Mouse (Mus musculus): ENCODE measurements around the gene Gsk3b. TPM values are rescaled to one million over a fixed set of nuclear protein-coding genes. Genes with fewer than 3 reads are reported as not detected.
A peak's percentile ranks its signal among the peaks of the same experiment; 100 is the strongest.

The Gsk3b gene
- total RNA-seq (2021): 10 to 100 TPM; 59.0 to 70.0 TPM
- long read RNA-seq, experiment 1, full-length matches to known transcripts: 19 of 26 reads
- long read RNA-seq, experiment 1, partial matches to known transcripts: 3 of 26 reads
- long read RNA-seq, experiment 1, other reads (novel, unspliced or antisense): 4 of 26 reads
- long read RNA-seq, experiment 2, full-length matches to known transcripts: 3 of 5 reads
- long read RNA-seq, experiment 2, partial matches to known transcripts: 0 of 5 reads
- long read RNA-seq, experiment 2, other reads (novel, unspliced or antisense): 2 of 5 reads

- peak; percentile 99 for DNase-seq
Observed at GRCm38 (mm10) chr16:38088629-38089446, at the start of gene Gsk3b. Gene Gsk3b, plus strand, starts transcription at chr16:38089001.

- no peak for DNase-seq
Observed at GRCm38 (mm10) chr16:38042160-38042559, 46.6 kb upstream of the Gsk3b start.

GRCm38 (mm10) chr16:38044551-38044950 is 44.2 kb upstream of the Gsk3b start:
- no peak for DNase-seq

- peak in 1 of 2 experiments; percentile 2 for DNase-seq
Observed at GRCm38 (mm10) chr16:38047781-38048558, 40.8 kb upstream of the Gsk3b start.

DNA sequence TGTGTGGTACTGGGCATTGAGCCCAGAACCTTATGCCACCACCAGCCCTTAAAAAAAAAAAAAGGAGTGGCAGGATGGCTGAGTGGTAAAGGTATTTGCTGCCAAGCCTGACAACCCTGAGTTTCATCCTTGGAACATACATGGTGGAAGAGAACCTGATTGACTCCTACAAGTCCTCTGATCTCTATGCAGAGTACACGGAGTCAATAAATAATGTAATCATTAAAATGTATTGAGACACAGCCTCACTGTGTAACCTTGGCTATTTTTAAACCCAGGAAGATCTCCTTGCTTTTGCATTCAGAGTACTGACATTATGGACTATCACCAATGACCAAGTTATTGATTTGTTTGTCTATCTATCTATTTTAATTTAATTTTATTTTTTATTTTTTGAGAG is 30.9 kb upstream of the Gsk3b start:
- no peak for DNase-seq

- DNase-seq: no peak
Observed at GRCm38 (mm10) chr16:38058836-38059235, 30.0 kb upstream of the Gsk3b start.

DNA sequence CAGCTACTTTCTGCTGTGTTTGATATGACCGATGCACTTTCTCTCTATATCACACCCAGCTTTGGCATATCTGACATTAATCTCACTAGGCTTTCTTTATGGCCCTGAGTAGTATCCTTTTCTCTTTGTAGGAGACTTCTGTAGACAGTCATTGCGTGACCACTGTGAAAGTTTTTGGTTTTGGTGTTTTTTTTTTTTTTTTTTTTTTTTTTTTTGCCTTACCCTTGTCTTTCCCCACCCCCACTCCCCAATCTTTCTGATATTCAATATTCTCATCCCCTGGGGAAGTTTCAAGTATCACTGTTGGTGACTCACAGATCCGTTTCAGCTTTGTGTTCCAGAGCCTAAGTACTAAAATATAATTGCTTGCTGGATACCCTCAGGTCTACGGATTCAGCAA is 29.2 kb upstream of the Gsk3b start:
- no peak for DNase-seq

DNA sequence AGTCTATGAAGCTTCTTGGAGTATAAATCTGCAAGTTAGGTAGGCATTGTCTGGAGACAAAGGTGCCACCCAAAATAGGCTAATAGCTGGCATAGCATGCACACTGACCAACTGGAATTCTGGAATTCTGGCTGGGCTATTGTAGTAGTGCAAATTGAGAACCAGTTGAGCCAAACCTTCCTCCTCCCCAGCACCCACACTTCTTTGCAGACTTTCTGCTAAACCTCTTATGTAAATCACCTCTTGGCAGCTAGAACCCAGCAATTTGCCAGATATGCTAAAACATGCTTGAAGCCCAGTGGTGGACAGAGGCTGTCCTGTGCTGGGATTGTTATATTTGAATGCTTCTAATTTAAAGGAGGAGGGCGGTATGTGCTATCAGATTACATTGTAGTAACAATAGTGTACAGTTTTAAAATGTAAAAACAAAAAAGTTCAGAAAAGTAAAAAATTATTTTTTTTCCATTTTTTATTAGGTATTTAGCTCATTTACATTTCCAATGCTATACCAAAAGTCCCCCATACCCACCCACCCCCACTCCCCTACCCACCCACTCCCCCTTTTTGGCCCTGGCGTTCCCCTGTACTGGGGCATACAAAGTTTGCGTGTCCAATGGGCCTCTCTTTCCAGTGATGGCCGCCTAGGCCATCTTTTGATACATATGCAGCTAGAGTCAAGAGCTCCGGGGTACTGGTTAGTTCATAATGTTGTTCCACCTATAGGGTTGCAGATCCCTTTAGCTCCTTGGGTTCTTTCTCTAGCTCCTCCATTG is 14.8 kb upstream of the Gsk3b start:
- peak; percentile 16 to 27 for DNase-seq

GRCm38 (mm10) chr16:38080201-38080600 is 8.6 kb upstream of the Gsk3b start:
- no peak for DNase-seq

DNA sequence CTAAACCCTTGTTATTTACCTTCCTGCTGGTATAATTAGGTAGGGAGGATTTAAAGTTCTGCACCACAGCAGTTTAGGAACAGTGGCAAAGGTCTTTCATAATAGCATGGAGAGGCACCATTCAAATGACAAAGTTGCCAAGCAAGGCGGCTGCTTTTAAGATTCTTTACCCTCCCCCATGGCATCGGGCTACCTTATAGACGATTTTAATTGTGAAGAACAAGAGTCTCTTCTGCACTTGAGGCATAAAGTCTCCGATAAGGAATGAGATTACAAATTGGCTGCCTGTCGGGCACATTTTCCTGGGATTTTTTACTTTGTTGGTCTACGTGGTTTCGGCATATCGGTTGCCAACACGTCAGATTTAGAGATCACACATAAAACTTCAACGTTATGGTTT is 1.6 kb upstream of the Gsk3b start:
- no peak for DNase-seq

- DNase-seq: no peak
Observed at GRCm38 (mm10) chr16:38087645-38088125, 1.1 kb upstream of the Gsk3b start.

DNA sequence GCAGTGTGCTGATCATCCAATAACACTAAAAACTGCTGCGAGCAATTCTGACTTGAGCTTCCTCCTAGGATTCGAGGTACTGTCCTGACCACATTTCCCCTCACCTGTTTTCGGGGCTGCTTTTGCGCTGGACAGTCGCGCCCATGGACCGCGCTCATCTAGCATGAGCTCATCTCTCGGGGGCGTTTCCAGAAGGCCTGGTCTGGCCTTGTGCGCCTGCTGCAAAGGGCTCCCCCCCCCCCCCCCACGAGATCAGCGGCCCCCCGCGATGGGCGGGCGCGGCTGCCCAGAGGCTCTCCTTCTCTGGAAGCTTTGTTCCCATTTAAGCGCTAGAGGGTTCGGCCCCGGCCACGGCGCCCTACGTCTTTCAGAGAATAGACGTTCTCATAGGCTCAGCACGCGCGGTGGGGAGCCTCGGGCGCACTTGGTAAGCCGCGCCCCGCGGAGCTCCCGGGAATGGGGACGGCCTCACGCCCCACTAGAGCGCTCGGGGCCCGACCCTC is 624 bp upstream of the Gsk3b start:
- peak in 1 of 2 experiments; percentile 85 for DNase-seq

DNA sequence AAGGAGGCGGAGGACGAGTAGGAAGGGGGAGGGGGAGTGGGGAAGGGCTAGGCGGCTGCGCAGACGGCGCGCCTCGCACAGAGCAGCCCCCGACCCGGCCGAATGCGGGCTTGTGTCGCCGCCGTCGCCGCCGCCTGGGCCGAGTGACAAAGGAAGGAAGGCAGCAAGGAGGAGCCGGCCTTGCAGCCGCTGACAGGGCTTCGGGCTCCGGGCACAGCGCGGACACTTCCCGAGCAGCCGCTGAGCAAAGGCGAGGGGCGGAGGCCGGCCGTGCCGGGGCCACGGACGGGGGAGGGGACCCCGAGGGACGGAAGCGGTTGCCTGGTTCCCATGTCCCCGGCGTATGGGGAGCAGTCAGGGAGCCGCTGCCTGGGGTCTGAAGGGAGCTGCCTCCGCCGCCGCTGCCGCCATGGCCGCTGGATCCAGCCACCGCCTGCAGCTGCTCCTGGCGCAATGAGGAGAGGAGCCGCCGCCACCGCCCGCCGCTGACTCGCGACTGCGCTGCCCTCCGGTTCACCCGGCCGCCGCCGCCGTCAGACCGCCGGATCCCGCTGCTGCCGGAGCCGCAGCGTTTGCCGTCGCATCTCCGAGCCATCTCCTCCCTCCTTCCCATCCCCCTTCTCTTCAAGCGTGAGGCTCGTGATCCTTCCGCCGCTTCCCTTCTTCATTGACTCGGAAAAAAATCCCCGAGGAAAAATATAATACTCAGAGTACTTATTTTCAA is 808 bp downstream of the Gsk3b start:
- DNase-seq: no peak

GRCm38 (mm10) chr16:38090341-38091005 is 1.7 kb downstream of the Gsk3b start:
- peak; percentile 21 to 47 for DNase-seq

- no peak for DNase-seq
Observed at GRCm38 (mm10) chr16:38091041-38091440, 2.2 kb downstream of the Gsk3b start.

DNA sequence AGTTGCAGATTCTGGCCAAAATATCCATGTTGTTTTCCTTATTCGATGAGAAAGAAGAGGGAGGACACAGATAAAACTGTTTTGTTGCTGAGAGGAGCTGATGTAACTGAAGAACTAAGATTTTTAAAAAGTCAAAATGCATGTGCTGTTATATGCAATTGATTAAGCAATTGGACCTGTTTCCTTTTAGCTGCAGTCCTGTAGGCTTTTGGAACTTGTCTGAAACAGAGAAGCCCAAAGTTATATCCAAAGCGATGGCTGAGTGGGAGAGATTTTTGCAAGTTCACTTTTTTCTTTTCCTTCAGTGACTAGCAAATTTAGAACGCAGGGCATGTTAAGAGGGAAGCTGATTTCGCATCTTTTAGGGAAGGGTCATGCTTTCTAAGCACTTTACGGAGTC is 2.9 kb downstream of the Gsk3b start:
- no peak for DNase-seq

- no peak for DNase-seq
Observed at GRCm38 (mm10) chr16:38092598-38092997, 3.8 kb downstream of the Gsk3b start.

- no peak for DNase-seq
Observed at GRCm38 (mm10) chr16:38095181-38095851, 6.5 kb downstream of the Gsk3b start.

DNA sequence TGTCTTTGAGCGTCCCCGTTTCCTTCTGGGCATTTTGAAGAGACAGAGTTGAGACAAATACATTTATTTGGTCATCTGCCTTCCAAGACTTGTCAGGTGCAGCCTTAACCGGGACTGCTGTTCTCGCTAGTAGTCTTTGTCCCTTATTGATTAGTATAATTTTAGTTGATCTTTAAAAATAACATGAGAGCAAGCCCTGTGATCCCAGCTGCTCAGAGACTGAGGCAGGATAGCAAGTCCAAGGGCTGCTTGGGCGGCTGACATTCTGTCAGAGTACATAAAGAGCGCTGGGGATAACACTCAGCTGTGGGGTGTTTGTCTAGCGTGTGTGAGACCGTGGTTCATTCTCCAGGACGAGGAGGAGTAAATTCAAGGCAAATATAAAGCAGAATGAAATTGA is 8.7 kb downstream of the Gsk3b start:
- DNase-seq: no peak

DNA sequence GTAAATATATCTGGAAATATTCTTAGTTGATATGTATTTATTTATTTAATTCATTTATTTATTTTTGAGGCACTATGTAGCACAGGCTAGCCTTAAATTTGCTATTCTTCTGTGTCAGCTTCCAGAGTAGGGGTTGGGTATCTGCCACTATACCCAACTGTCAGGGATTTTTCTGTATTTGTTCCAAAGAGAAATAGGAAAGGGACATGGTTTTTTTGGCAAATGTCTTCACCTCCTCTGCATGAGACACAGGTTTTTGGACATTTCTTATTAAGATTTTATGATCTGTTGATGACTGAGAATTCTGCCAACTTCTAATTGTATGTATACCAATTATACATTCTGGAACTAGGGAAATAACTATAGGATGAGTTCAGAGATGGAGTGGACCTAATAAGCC is 10.5 kb downstream of the Gsk3b start:
- DNase-seq: no peak

Data from adrenal gland, postnatal 36 days (tissue).